Mouse (Mus musculus) embryo, embryonic 10.5 days (tissue): ENCODE results near the gene Panx3.

ENCODE experiments used
- DNase-seq: peaks from one replicate; pipeline ENCODE4 v3.0.0-alpha.2; 2015; ENCODE audit warnings: low spot score

The Panx3 gene

GRCm38 (mm10) chr9:37669115-37669514 is at the start of gene Panx3:
Gene Panx3, minus strand, starts transcription at chr9:37669235.
- DNase-seq = no peak

- no peak for DNase-seq
Observed at GRCm38 (mm10) chr9:37716150-37716549, 47.1 kb upstream of the Panx3 start, which contains the start of gene Olfr160. Gene Olfr160, minus strand, starts transcription at chr9:37716250.

- DNase-seq = peak; percentile 79
Observed at GRCm38 (mm10) chr9:37689970-37690686, 21.1 kb upstream of the Panx3 start.

- DNase-seq = no peak
Observed at GRCm38 (mm10) chr9:37687941-37688303, 18.9 kb upstream of the Panx3 start.

GRCm38 (mm10) chr9:37687288-37687940 is 18.4 kb upstream of the Panx3 start:
- DNase-seq = no peak

GRCm38 (mm10) chr9:37681123-37681522 is 12.1 kb upstream of the Panx3 start:
- DNase-seq = no peak

GRCm38 (mm10) chr9:37675287-37675686 is 6.3 kb upstream of the Panx3 start:
- no peak for DNase-seq

GRCm38 (mm10) chr9:37670261-37670660 is 1.2 kb upstream of the Panx3 start:
- DNase-seq = no peak

GRCm38 (mm10) chr9:37669678-37670077 is 643 bp upstream of the Panx3 start:
- no peak for DNase-seq

- no peak for DNase-seq
Observed at GRCm38 (mm10) chr9:37666045-37666444, 3.0 kb downstream of the Panx3 start.

- no peak for DNase-seq
Observed at GRCm38 (mm10) chr9:37664604-37665003, 4.4 kb downstream of the Panx3 start.

- DNase-seq = no peak
Observed at GRCm38 (mm10) chr9:37663210-37663609, 5.8 kb downstream of the Panx3 start.

GRCm38 (mm10) chr9:37659413-37659812 is 9.6 kb downstream of the Panx3 start:
- DNase-seq = no peak

GRCm38 (mm10) chr9:37656931-37657481 is 12.0 kb downstream of the Panx3 start, which contains the start of gene Tbrg1:
Gene Tbrg1, minus strand, starts transcription at chr9:37657312.
- DNase-seq = peak; percentile 93

GRCm38 (mm10) chr9:37656439-37656881 is 12.6 kb downstream of the Panx3 start:
- DNase-seq = no peak

- peak; percentile 1 for DNase-seq
Observed at GRCm38 (mm10) chr9:37655961-37656360, 13.1 kb downstream of the Panx3 start.

GRCm38 (mm10) chr9:37653836-37654235 is 15.2 kb downstream of the Panx3 start:
- DNase-seq = no peak

- DNase-seq = no peak
Observed at GRCm38 (mm10) chr9:37650639-37651038, 18.4 kb downstream of the Panx3 start.

GRCm38 (mm10) chr9:37646246-37646645 is 22.8 kb downstream of the Panx3 start:
- no peak for DNase-seq

- no peak for DNase-seq
Observed at GRCm38 (mm10) chr9:37638721-37639120, 30.3 kb downstream of the Panx3 start.

- no peak for DNase-seq
Observed at GRCm38 (mm10) chr9:37636800-37637542, 32.1 kb downstream of the Panx3 start.

- peak; percentile 77 for DNase-seq
Observed at GRCm38 (mm10) chr9:37636335-37636734, 32.7 kb downstream of the Panx3 start.
